Comparison of ENCODE assay signal across 29 mouse cellular contexts in the genomic region with DNA sequence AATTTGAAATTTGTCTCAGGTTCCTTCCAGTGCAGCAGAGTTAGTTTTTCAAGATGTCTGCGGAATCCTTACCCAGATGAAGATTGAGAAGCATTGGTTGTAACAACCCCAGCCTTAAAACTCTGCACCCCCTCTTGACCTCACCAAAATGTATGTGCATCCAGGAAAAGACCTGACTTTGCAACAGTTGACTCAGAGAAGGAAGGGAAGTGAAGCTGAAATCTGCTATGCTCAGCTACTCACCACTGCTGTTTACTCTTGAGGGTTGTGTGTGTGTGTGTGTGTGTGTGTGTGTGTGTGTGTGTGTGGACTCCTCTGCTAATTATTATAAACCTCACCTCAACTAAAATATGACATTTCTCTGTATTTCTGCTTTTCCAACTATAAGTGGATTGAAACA. TPM values are rescaled to one million over a fixed set of nuclear protein-coding genes. Genes with fewer than 3 reads are reported as not detected.
DNase-seq lines count a peak whose midpoint lies in the region; ATAC-seq and TF ChIP-seq lines count a peak whose summit lies in the region.
"Had no signal": no experiment of that assay in that cellular context is flagged by ENCODE, and none has a peak within 500 bp of the region (broad histone marks: within the 10 kb centered on the region; RNA-seq: fewer than 3 reads in every experiment).

No protein-coding gene starts in this region.

- H3K4me2 ChIP-seq in liver, embryonic 11.5 days: no peak overlapping the region
- H3K4me2 ChIP-seq: embryonic facial prominence, embryonic 15.5 days; heart, embryonic 11.5 days; hindbrain, embryonic 13.5 days; liver, embryonic 13.5 days; midbrain, embryonic 15.5 days; neural tube, embryonic 15.5 days had no signal

- no peaks in the 10 kb centered on the region for H3K79me2 ChIP-seq in liver, adult 2 months (ENCODE audit: control insufficient read depth, insufficient read depth, low read length)

- H3K4me3 ChIP-seq in liver, adult 2 months (ENCODE audit: insufficient read depth, low read depth, low read length): no peak overlapping the region
- no peak overlapping the region for H3K4me3 ChIP-seq in liver, embryonic 11.5 days (ENCODE audit: low read depth, low read length)
- no peak overlapping the region for H3K4me3 ChIP-seq in bone marrow macrophage, adult 2 months (ENCODE audit: insufficient read depth, low read length)
- H3K4me3 ChIP-seq: embryonic facial prominence, embryonic 15.5 days; hindbrain, embryonic 13.5 days; left cerebral cortex, adult 2 months; liver, embryonic 13.5 days; midbrain, embryonic 15.5 days; neural tube, embryonic 15.5 days had no signal

- no peak for ATAC-seq in CD4-positive, CD25-positive, alpha-beta regulatory T cell, adult 4 months
- no peak for ATAC-seq in liver, embryonic 11.5 days (replicated peaks; ENCODE audit: low FRiP score)
- peak; percentile 70 for ATAC-seq in monocyte, adult 5-6 weeks (replicated peaks; ENCODE audit: insufficient number of reproducible peaks, low FRiP score, low TSS enrichment, poor library complexity, severe bottlenecking)
- ATAC-seq: forebrain, embryonic 16.5 days; lung, postnatal 0 days; midbrain, embryonic 15.5 days had no signal

- no peaks in the 10 kb centered on the region for H3K9me3 ChIP-seq in liver, embryonic 11.5 days (ENCODE audit: control insufficient read depth, low read length)
- H3K9me3 ChIP-seq: embryonic facial prominence, embryonic 15.5 days; hindbrain, embryonic 13.5 days; liver, embryonic 13.5 days; midbrain, embryonic 15.5 days; neural tube, embryonic 15.5 days had no signal

- no peak overlapping the region for H3K9ac ChIP-seq in liver, adult 2 months (ENCODE audit: low read depth, low read length)
- H3K9ac ChIP-seq in liver, embryonic 11.5 days (ENCODE audit: low read depth, low read length): no peak overlapping the region
- H3K9ac ChIP-seq: embryonic facial prominence, embryonic 15.5 days; hindbrain, embryonic 13.5 days; liver, embryonic 13.5 days; midbrain, embryonic 15.5 days; neural tube, embryonic 15.5 days had no signal

- 86% methylated on average over 1 of the region's 1 CpGs for WGBS in liver, adult 2 months
- WGBS in liver, embryonic 11.5 days: 84% methylated on average over 1 of the region's 1 CpGs

- no peak overlapping the region for H3K27ac ChIP-seq in liver, adult 2 months (replicated peaks; ENCODE audit: insufficient read depth, low read depth, low read length)
- H3K27ac ChIP-seq in liver, embryonic 11.5 days (ENCODE audit: low read depth, low read length): no peak overlapping the region
- H3K27ac ChIP-seq in bone marrow macrophage, adult 2 months (ENCODE audit: insufficient read depth, low read depth, low read length): peak overlapping the region; percentile 97
- H3K27ac ChIP-seq: embryonic facial prominence, embryonic 15.5 days; hindbrain, embryonic 13.5 days; left cerebral cortex, adult 2 months; liver, embryonic 13.5 days; midbrain, embryonic 15.5 days; neural tube, embryonic 15.5 days had no signal

- no peak for TF ChIP-seq CTCF in liver, adult 2 months (IDR thresholded peaks at IDR 0.05; ENCODE audit: low read depth, low read length)
- no peak for TF ChIP-seq CTCF in bone marrow macrophage, adult 2 months (IDR thresholded peaks at IDR 0.05; ENCODE audit: low read depth, low read length)

- no peaks in the 10 kb centered on the region for H3K4me1 ChIP-seq in liver, adult 2 months (ENCODE audit: control insufficient read depth, insufficient read depth, low read length)
- 0 out of 2 replicates have a peak, but pooled peaks cover 2% of the 10 kb centered on the region for H3K4me1 ChIP-seq in liver, embryonic 11.5 days (replicated peaks; ENCODE audit: control insufficient read depth, insufficient read depth, low read length)
- peaks cover 40% of the 10 kb centered on the region for H3K4me1 ChIP-seq in bone marrow macrophage, adult 2 months (ENCODE audit: control insufficient read depth, insufficient read depth, low read length)
- H3K4me1 ChIP-seq: embryonic facial prominence, embryonic 15.5 days; hindbrain, embryonic 13.5 days; midbrain, embryonic 15.5 days; neural tube, embryonic 15.5 days had no signal

- H3K36me3 ChIP-seq in liver, adult 2 months (ENCODE audit: control insufficient read depth, insufficient read depth, low read length): no peaks in the 10 kb centered on the region
- no peaks in the 10 kb centered on the region for H3K36me3 ChIP-seq in liver, embryonic 11.5 days (ENCODE audit: control insufficient read depth, insufficient read depth, low read length)
- H3K36me3 ChIP-seq: embryonic facial prominence, embryonic 15.5 days; hindbrain, embryonic 13.5 days; liver, embryonic 13.5 days; midbrain, embryonic 15.5 days; neural tube, embryonic 15.5 days had no signal

- no peaks in the 10 kb centered on the region for H3K27me3 ChIP-seq in liver, adult 2 months (ENCODE audit: control insufficient read depth, insufficient read depth, low read length)
- no peaks in the 10 kb centered on the region for H3K27me3 ChIP-seq in liver, embryonic 11.5 days (replicated peaks; ENCODE audit: control insufficient read depth, insufficient read depth, low read length)
- H3K27me3 ChIP-seq: embryonic facial prominence, embryonic 15.5 days; hindbrain, embryonic 13.5 days; liver, embryonic 13.5 days; midbrain, embryonic 15.5 days; neural tube, embryonic 15.5 days had no signal

- no peak for TF ChIP-seq POLR2A in liver, adult 2 months (IDR thresholded peaks at IDR 0.05; ENCODE audit: extremely low read depth, insufficient read depth, low read length)
- TF ChIP-seq POLR2A in bone marrow macrophage, adult 2 months (IDR thresholded peaks at IDR 0.05; ENCODE audit: borderline replicate concordance, low read depth, low read length): no peak

- DNase-seq in CD4-positive, CD25-positive, alpha-beta regulatory T cell, adult 2 months (ENCODE audit: low read depth, low spot score): peak; percentile 27
- peak; percentile 43 for DNase-seq in liver, adult 2 months (ENCODE audit: extremely low read depth, low read depth, low spot score)
- DNase-seq in liver, embryonic 11.5 days (ENCODE audit: low spot score): no peak
- no peak for DNase-seq in T-cell, adult 2 months (ENCODE audit: low spot score)
- DNase-seq in retina, embryonic 14.5 days (ENCODE audit: low spot score): no peak
- DNase-seq: adrenal gland, adult 2 months; cerebellum, adult 11-12 months; cerebellum, postnatal 36 days; gastrocnemius, postnatal 36 days; heart, postnatal 10 days; left cerebral cortex, postnatal 4 days; liver, embryonic 13.5 days; right cerebral cortex, postnatal 4 days; thymus, adult 2 months had no signal

RNA-seq across cellular contexts. Expression of gene Ccr2, which starts 30.2 kb away (rescaled TPM):
- 10 to 100 TPM; 48.7 to 51.9 TPM for polyA plus RNA-seq in CD4-positive, CD25-positive, alpha-beta regulatory T cell, adult 4 months (2017; shearing (Covaris generic))
- 1.2 and 1.7 TPM in 2 replicates for total RNA-seq in liver, adult 2 months (2014; rRNA removed)
- polyA plus RNA-seq in liver, adult 2 months (2012; rRNA removed): 0.40 and 0.43 TPM in 2 replicates
- polyA plus RNA-seq in liver, embryonic 11.5 days (2014; fragmentation: Nextera tagmentation; extraction: Ambion mirVana): 0.64 and 0.80 TPM in 2 replicates
- 126 and 129 TPM in 2 replicates for polyA plus RNA-seq in bone marrow macrophage, adult 2 months (2012; ENCODE audit: insufficient read depth, insufficient read length, missing spikeins)
- total RNA-seq in monocyte, adult 5-6 weeks (2017): 260 to 312 TPM (median 269 TPM) in 3 replicates

RNA-seq across cellular contexts. Expression of gene Ccr3, which starts 49.7 kb away (rescaled TPM):
- polyA plus RNA-seq in CD4-positive, CD25-positive, alpha-beta regulatory T cell, adult 4 months (2017; shearing (Covaris generic)): 1 to 10 TPM; 2.2 to 3.2 TPM
- 0.13 and 0.18 TPM in 2 replicates for total RNA-seq in liver, adult 2 months (2014; rRNA removed)
- 0.04 and 0.17 TPM in 2 replicates for polyA plus RNA-seq in liver, adult 2 months (2012; rRNA removed)
- polyA plus RNA-seq in liver, embryonic 11.5 days (2014; fragmentation: Nextera tagmentation; extraction: Ambion mirVana): 0.04 and 0.05 TPM in 2 replicates
- 4.6 and 4.9 TPM in 2 replicates for polyA plus RNA-seq in bone marrow macrophage, adult 2 months (2012; ENCODE audit: insufficient read depth, insufficient read length, missing spikeins)
- total RNA-seq in monocyte, adult 5-6 weeks (2017): 1.6 to 124 TPM (median 118 TPM) in 3 replicates
- total RNA-seq: adrenal gland, adult 2 months; gastrocnemius, postnatal 36 days; layer of hippocampus, adult 18-20 months; left cerebral cortex, adult 2 months; left cerebral cortex, postnatal 4 days; megakaryocyte-erythroid progenitor cell, adult 5-6 weeks had no signal
- polyA plus RNA-seq: adrenal gland, adult 2 months; forebrain, embryonic 16.5 days; heart, embryonic 11.5 days; hindbrain, embryonic 13.5 days; intestine, embryonic 14.5 days; kidney, embryonic 16.5 days; midbrain, embryonic 15.5 days; neural tube, embryonic 15.5 days had no signal

RNA-seq across cellular contexts. Expression of gene Ccr5, which starts 49.8 kb away (rescaled TPM):
- 1 to 10 TPM; 6.1 to 6.7 TPM for polyA plus RNA-seq in CD4-positive, CD25-positive, alpha-beta regulatory T cell, adult 4 months (2017; shearing (Covaris generic))
- total RNA-seq in liver, adult 2 months (2014; rRNA removed): 1.6 and 2.2 TPM in 2 replicates
- 1.0 and 2.0 TPM in 2 replicates for polyA plus RNA-seq in liver, adult 2 months (2012; rRNA removed)
- polyA plus RNA-seq in liver, embryonic 11.5 days (2014; fragmentation: Nextera tagmentation; extraction: Ambion mirVana): 1.1 and 2.7 TPM in 2 replicates
- 370 and 381 TPM in 2 replicates for polyA plus RNA-seq in bone marrow macrophage, adult 2 months (2012; ENCODE audit: insufficient read depth, insufficient read length, missing spikeins)
- 16.7 to 74.3 TPM (median 20.7 TPM) in 3 replicates for total RNA-seq in monocyte, adult 5-6 weeks (2017)

Comparison
In these comparisons a context has a peak if more than half of its experiments do, and no peak if none do; other contexts are left out.
1. DNase-seq: peak in CD4-positive, CD25-positive, alpha-beta regulatory T cell, adult 2 months (single experiment) and liver, adult 2 months (single experiment); none in liver, embryonic 11.5 days (single experiment), T-cell, adult 2 months (single experiment) and retina, embryonic 14.5 days (single experiment).
2. RNA of gene Ccr2, which starts 30.2 kb away (polyA plus RNA-seq): 126 to 129 TPM in bone marrow macrophage, adult 2 months and 48.7 to 51.9 TPM in CD4-positive, CD25-positive, alpha-beta regulatory T cell, adult 4 months; 0.64 to 0.80 TPM in liver, embryonic 11.5 days and 0.40 to 0.43 TPM in liver, adult 2 months; every median in the first group is over 10 times any median in the second.
3. RNA of gene Ccr5, which starts 49.8 kb away (polyA plus RNA-seq): 370 to 381 TPM in bone marrow macrophage, adult 2 months; 6.1 to 6.7 TPM in CD4-positive, CD25-positive, alpha-beta regulatory T cell, adult 4 months, 1.1 to 2.7 TPM in liver, embryonic 11.5 days and 1.0 to 2.0 TPM in liver, adult 2 months; every median in the first group is over 10 times any median in the second.